Mouse (Mus musculus) embryonic facial prominence, embryonic 10.5 days (tissue): Measurements from ENCODE around the gene Gin1. TPM values are rescaled to one million over a fixed set of nuclear protein-coding genes. Genes with fewer than 3 reads are reported as not detected.

Experiments used
- DNase-seq: peaks from one replicate; pipeline ENCODE4 v3.0.0-alpha.2; 2017; ENCODE audit warnings: low spot score
- H3K27ac ChIP-seq: fragments of 300-500 bp; sonication (generic); replicated peaks from 2 replicates; pipeline ENCODE4 v1.5.1; 2016; ENCODE audit warnings: mild to moderate bottlenecking
- H3K27me3 ChIP-seq: fragments of 300-500 bp; sonication (generic); replicated peaks from 2 replicates; pipeline ENCODE4 v1.6.1; 2016; ENCODE audit warnings: low read depth, mild to moderate bottlenecking; ENCODE audit not compliant: poor library complexity, severe bottlenecking
- H3K36me3 ChIP-seq: fragments of 300-500 bp; sonication (generic); replicated peaks from 2 replicates; pipeline ENCODE4 v1.6.1; 2016; ENCODE audit warnings: mild to moderate bottlenecking, moderate library complexity
- H3K4me1 ChIP-seq: fragments of 300-500 bp; sonication (generic); 2 replicates; pipeline ENCODE4 v1.6.1; 2016
- H3K4me3 ChIP-seq: fragments of 300-500 bp; sonication (generic); 2 replicates; pipeline ENCODE4 v1.5.1; 2016; ENCODE audit warnings: mild to moderate bottlenecking, moderate library complexity
- H3K9me3 ChIP-seq: fragments of 300-500 bp; sonication (generic); 2 replicates; pipeline ENCODE4 v1.6.1; 2016; ENCODE audit warnings: mild to moderate bottlenecking
- WGBS: fragments of 180-500 bp; shearing (Covaris S2); methylation state at CpG from one replicate; pipeline ENCODE4 v1.1.7; 2016; 5-methylcytosine and 5-hydroxymethylcytosine counted together
- polyA plus RNA-seq: library from polyadenylated mRNA; unstranded; fragments of >200 nt; fragmentation: Nextera tagmentation; extraction: Ambion mirVana; gene quantifications from 2 replicates; pipeline ENCODE4 v1.2.1, GENCODE M21; 2016

Gene Gin1
- polyA plus RNA-seq, 1 experiment from 2014 or later, result 17.4 TPM

- Histone ChIP-seq H3K36me3 (no peaks in the 10 kb centered on the region), H3K27ac (no peak overlapping the region), H3K4me1 (peaks cover 20% of the 10 kb centered on the region), H3K9me3 (no peaks in the 10 kb centered on the region), H3K4me3 (peak overlapping the region; percentile 90), H3K27me3 (no peaks in the 10 kb centered on the region)
- DNase-seq, result no peak
- WGBS, result 83% methylated on average over 2 of the region's 2 CpGs
Observed at GRCm38 (mm10) chr1:97768089-97768488, 1.9 kb upstream of the Gin1 start.

- WGBS, result 15% methylated on average over 7 of the region's 7 CpGs
- Histone ChIP-seq H3K36me3 (no peaks in the 10 kb centered on the region), H3K4me3 (peak overlapping the region; percentile 90), H3K9me3 (no peaks in the 10 kb centered on the region), H3K4me1 (peaks cover 20% of the 10 kb centered on the region), H3K27ac (peak overlapping the region; percentile 90), H3K27me3 (no peaks in the 10 kb centered on the region)
- DNase-seq, result no peak
Observed at GRCm38 (mm10) chr1:97768906-97769293, 1.1 kb upstream of the Gin1 start.

DNA sequence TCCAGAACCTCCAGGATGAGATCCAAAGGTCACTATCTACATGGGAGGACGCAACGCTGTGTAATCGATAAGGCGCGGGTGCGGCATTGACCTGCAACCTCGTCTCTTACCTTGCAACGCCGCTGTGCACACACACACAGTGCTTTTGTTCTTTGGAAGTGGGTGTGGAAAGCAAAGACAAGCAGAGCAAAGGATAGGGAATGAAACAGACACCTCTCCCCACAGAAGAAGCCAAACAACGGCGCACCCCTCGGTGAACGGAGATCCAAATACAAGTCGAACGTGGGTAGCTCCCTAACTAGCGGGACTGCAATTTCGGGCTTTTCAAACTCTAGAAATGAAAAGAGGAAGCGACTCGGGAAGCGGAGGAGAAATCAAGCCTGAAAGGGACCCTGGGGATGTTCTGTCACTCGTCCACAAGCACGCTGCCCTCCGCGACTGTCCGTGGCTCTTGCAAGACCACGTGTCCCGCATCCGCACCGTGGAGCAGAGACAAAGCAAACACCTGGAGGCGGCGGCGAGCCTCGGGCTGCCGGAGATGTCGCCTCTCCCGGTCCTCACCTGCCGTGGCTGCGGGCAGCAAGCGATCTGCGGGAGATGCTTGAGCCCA lies 573 bp upstream of the Gin1 start:
- DNase-seq, result peak; percentile 50
- Histone ChIP-seq H3K4me1 (peaks cover 20% of the 10 kb centered on the region), H3K4me3 (peak overlapping the region; percentile 90), H3K9me3 (no peaks in the 10 kb centered on the region), H3K27ac (peak overlapping the region; percentile 90), H3K36me3 (no peaks in the 10 kb centered on the region), H3K27me3 (no peaks in the 10 kb centered on the region)
- under 1% methylated on average over 40 of the region's 40 CpGs for WGBS

DNA sequence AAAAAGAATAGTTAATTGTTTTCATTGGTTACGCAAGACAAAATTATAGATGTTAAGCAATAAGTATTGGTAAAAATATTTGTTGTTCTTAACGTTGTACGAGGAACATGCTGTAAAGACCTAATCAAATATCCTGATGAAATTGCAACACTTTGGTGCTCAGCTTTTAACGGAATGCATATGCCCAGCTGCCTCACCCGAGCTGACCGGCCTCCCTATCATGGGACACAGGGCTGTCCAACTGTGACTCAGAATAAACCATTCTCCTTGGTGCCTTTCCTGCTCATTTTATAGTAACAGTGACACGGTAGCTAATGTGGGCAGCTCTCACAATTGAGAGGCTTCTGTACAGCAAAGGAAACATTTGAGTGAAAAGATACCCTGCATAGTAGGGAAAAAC lies 1.1 kb downstream of the Gin1 start:
- 74% methylated on average over 7 of the region's 7 CpGs for WGBS
- DNase-seq, result no peak
- H3K27me3 ChIP-seq, result no peaks in the 10 kb centered on the region
- H3K27ac ChIP-seq, result no peak overlapping the region
- H3K4me3 ChIP-seq, result peak overlapping the region; percentile 90
- H3K4me1 ChIP-seq, result peaks cover 20% of the 10 kb centered on the region
- H3K36me3 ChIP-seq, result no peaks in the 10 kb centered on the region
- no peaks in the 10 kb centered on the region for H3K9me3 ChIP-seq

DNA sequence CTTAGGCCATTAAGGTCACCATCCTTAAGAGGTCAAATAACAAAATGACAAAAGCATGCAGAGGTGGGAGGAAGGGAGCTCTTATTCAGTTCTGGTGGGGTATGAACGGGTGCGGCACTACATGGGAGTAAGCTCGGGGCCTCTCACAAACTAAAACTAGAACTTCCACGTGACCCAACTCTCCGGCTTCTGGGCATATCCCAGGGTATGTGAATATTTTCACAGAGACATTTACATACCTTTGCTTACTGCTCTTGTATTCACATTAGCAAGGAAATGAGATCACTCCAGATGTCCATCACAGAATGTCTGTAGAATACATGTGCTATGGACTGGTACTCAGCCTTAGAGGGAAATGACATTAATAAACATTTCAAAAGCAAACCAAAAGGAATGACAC lies 1.8 kb downstream of the Gin1 start:
- Histone ChIP-seq H3K36me3 (no peaks in the 10 kb centered on the region), H3K4me1 (peaks cover 20% of the 10 kb centered on the region), H3K9me3 (no peaks in the 10 kb centered on the region), H3K27ac (no peak overlapping the region), H3K27me3 (no peaks in the 10 kb centered on the region), H3K4me3 (no peak overlapping the region)
- 89% methylated on average over 5 of the region's 5 CpGs for WGBS
- no peak for DNase-seq

- no peaks in the 10 kb centered on the region for H3K9me3 ChIP-seq
- no peak overlapping the region for H3K4me3 ChIP-seq
- no peak for DNase-seq
- H3K4me1 ChIP-seq, result peaks cover 10% of the 10 kb centered on the region
- no peaks in the 10 kb centered on the region for H3K27me3 ChIP-seq
- H3K36me3 ChIP-seq, result no peaks in the 10 kb centered on the region
- H3K27ac ChIP-seq, result no peak overlapping the region
- 88% methylated on average over 6 of the region's 6 CpGs for WGBS
Observed at GRCm38 (mm10) chr1:97773362-97773761, 3.4 kb downstream of the Gin1 start.

GRCm38 (mm10) chr1:97773973-97774372 lies 4.0 kb downstream of the Gin1 start:
- H3K27me3 ChIP-seq, result no peaks in the 10 kb centered on the region
- WGBS, result 98% methylated on average over 2 of the region's 2 CpGs
- no peaks in the 10 kb centered on the region for H3K36me3 ChIP-seq

DNA sequence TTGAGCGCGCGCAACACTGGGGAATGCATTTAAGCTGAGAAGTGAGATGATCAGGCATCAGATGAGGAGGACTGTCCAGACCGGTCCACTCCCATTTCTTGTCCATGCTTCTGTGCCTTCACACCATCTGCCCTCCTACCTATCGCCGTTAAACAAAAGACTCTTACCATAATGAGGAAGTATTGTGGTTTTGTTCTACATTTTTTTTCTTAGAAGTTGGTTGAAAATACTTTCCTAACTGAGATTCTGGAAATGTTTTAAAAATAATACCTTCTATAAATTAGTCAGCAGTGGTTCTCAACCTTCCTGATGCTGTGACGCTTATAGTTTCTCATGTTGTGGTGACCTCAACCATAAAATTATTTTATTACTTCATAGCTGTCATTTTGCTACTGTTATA lies 11.7 kb downstream of the Gin1 start:
- H3K27me3 ChIP-seq, result no peaks in the 10 kb centered on the region
- H3K4me1 ChIP-seq, result no peaks in the 10 kb centered on the region
- no peaks in the 10 kb centered on the region for H3K36me3 ChIP-seq
- 96% methylated on average over 7 of the region's 7 CpGs for WGBS
- H3K27ac ChIP-seq, result no peak overlapping the region
- H3K4me3 ChIP-seq, result no peak overlapping the region
- no peaks in the 10 kb centered on the region for H3K9me3 ChIP-seq
- no peak for DNase-seq

More at GRCm38 (mm10) chr1:97773973-97774372, 4.0 kb downstream of the Gin1 start:
- Histone ChIP-seq H3K9me3 (no peaks in the 10 kb centered on the region), H3K27ac (no peak overlapping the region), H3K4me1 (peaks cover 5% of the 10 kb centered on the region), H3K4me3 (no peak overlapping the region)
- no peak for DNase-seq

DNA sequence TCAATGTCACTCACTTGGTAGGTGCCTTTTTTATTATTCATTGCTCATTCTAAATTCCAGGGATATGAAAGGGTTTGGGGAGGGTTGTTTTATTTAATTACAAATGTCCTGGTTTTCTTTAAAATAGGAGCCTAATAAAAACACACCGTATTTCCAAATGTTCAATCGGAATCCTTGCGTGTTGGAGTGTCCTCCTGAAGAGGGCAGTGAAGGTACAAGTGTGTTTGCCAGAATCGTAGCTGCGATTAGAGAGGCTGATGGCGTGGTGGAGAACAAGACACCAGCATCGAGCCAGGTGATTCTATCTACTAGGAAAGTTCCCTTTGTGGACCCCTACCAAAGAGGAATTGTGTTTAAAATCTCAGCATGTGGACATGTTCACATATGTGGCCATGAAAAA lies 15.0 kb downstream of the Gin1 start:
- H3K4me3 ChIP-seq, result no peak overlapping the region
- no peak for DNase-seq
- WGBS, result 82% methylated on average over 7 of the region's 7 CpGs
- H3K27ac ChIP-seq, result no peak overlapping the region
- H3K27me3 ChIP-seq, result no peaks in the 10 kb centered on the region
- H3K4me1 ChIP-seq, result no peaks in the 10 kb centered on the region
- no peaks in the 10 kb centered on the region for H3K36me3 ChIP-seq
- no peaks in the 10 kb centered on the region for H3K9me3 ChIP-seq

- DNase-seq, result no peak
- no peaks in the 10 kb centered on the region for H3K9me3 ChIP-seq
- WGBS, result 90% methylated on average over 11 of the region's 11 CpGs
- no peaks in the 10 kb centered on the region for H3K4me1 ChIP-seq
- no peak overlapping the region for H3K27ac ChIP-seq
- no peak overlapping the region for H3K4me3 ChIP-seq
- no peaks in the 10 kb centered on the region for H3K27me3 ChIP-seq
- no peaks in the 10 kb centered on the region for H3K36me3 ChIP-seq
Observed at GRCm38 (mm10) chr1:97785685-97786393, 15.9 kb downstream of the Gin1 start.

DNA sequence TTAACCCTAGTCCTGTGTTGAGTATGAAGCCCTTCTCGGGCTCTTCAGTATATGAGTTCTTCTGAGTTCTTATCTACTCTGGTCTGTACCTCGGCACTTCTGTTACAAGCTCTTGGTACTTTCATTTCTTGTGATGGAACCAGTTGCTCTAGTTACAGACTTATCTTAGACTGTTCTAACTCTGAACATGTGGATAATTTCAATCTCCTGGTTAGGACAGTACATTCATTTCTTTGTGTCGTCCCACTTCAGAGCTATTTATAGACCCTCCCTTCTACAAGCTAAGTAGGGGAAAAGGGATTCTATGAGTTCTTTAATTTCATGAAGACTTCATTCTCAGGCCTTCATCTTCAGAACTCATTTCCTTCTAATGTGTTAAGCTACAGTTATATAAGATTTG lies 17.7 kb downstream of the Gin1 start:
- DNase-seq, result no peak
- Histone ChIP-seq H3K4me3 (no peak overlapping the region), H3K36me3 (no peaks in the 10 kb centered on the region), H3K27me3 (no peaks in the 10 kb centered on the region), H3K4me1 (no peaks in the 10 kb centered on the region), H3K27ac (no peak overlapping the region), H3K9me3 (no peaks in the 10 kb centered on the region)
- WGBS, result 89% methylated on average over 3 of the region's 3 CpGs

- 91% methylated on average over 2 of the region's 2 CpGs for WGBS
- no peak for DNase-seq
- no peaks in the 10 kb centered on the region for H3K27me3 ChIP-seq
- H3K9me3 ChIP-seq, result no peaks in the 10 kb centered on the region
- no peak overlapping the region for H3K27ac ChIP-seq
- no peak overlapping the region for H3K4me3 ChIP-seq
- H3K4me1 ChIP-seq, result no peaks in the 10 kb centered on the region
- H3K36me3 ChIP-seq, result no peaks in the 10 kb centered on the region
Observed at GRCm38 (mm10) chr1:97788490-97788889, 18.5 kb downstream of the Gin1 start.

- H3K27ac ChIP-seq, result no peak overlapping the region
- DNase-seq, result no peak
- no peaks in the 10 kb centered on the region for H3K36me3 ChIP-seq
- H3K4me3 ChIP-seq, result no peak overlapping the region
- WGBS, result 85% methylated on average over 3 of the region's 3 CpGs
- H3K4me1 ChIP-seq, result no peaks in the 10 kb centered on the region
- H3K27me3 ChIP-seq, result no peaks in the 10 kb centered on the region
- no peaks in the 10 kb centered on the region for H3K9me3 ChIP-seq
Observed at GRCm38 (mm10) chr1:97794110-97794509, 24.1 kb downstream of the Gin1 start.
